Mouse (Mus musculus): ENCODE measurements around the gene Mrpl45. TPM values are rescaled to one million over a fixed set of nuclear protein-coding genes. Genes with fewer than 3 reads are reported as not detected.
A peak's percentile ranks its signal among the peaks of the same experiment; 100 is the strongest.
"Not testable (repeated sequence)": the region's sequence is repeated elsewhere in the genome, so short reads cannot be mapped to it uniquely, and the experiment has no call there.

The Mrpl45 gene
- total RNA-seq, 2 experiments from 2014 or later = 15.2 to 19.8 TPM

GRCm38 (mm10) chr11:97292731-97293130, 22.8 kb upstream of the Mrpl45 start:
- ATAC-seq (ENCODE audit: poor library complexity, severe bottlenecking) = no peak

DNA sequence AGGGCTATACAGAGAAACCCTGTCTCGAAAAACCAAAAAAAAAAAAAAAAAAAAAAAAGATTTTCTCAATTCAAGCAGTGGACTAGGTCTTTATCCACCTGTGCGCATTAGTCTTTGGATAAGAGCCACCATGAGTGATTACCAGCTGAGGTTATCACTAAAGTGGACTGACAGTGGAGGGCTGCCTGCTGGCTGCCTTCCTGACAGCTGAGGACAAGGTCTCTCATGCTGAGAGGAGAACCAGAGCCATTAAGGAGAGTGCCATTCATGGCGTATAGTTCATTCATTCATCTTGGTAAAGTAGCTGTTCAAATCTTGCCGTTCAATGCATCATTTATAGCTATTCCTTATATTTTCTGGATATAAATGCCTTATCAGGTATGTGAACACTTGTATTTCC, 19.0 kb upstream of the Mrpl45 start:
- ATAC-seq (ENCODE audit: poor library complexity, severe bottlenecking) = no peak

DNA sequence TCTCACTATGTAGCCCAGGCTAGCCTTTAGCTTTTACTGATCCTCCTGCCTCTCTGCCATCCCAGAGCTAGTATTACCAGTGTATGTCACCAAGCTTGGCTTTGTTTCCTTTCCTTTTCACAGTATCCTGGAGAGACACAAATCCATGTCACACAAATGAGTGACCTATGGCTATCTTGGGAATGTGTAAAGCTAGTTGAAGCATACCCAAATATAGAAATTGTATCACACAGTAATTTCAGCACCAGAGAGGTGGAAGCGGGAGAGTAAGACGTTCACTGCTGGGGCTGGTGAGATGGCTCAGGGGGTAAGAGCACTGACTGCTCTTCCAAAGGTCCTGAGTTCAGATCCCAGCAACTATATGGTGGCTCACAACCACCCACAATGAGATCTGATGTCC, 15.6 kb upstream of the Mrpl45 start:
- no peak for ATAC-seq (ENCODE audit: poor library complexity, severe bottlenecking)

DNA sequence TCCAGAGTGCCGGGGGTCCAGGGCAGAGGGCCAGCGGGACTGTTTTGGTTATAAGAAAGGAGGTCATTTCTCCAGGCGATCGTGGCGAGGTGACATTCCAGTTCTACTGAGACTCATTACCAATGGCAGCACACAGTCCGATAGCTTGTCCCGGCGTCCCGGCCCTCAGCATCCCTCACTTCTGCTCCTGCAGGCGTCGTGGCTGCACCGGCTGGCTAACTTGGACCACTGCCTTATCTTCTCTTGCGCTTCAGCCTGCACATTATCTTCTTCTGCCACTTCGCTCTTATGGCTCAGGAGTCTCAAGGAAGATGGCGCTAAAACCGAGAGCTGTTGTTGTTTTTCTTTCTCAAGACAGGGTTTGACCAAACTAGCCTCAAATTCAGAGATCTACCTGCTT, 14.1 kb upstream of the Mrpl45 start:
- ATAC-seq (ENCODE audit: poor library complexity, severe bottlenecking) = no peak

DNA sequence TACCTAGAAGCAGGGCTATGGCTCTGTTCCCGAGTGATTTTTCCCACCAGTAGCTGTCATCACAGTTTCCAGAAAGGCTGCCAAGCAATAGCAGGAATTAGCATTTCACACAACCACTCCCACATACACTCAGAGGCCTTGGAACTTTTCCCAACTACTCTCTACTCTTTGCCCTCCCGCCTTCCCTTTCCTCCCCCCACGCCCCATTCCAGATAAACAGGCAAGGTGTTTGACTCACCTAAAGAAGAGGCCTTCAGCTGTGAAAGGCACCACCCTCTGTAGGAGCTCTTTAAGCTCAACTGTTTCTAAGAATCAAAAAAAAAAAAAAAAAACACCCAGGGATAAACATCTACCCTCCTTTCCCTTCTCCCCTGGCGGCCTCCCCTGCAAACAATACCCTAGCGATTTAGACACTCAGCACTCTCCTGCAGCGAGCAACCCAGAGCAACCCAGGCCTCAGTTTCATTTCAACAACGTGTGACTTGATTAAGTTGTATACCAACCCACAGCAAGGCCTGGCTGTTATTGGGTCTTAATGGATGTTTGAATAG, 13.2 kb upstream of the Mrpl45 start:
- ATAC-seq (ENCODE audit: poor library complexity, severe bottlenecking) = no peak

- ATAC-seq (ENCODE audit: poor library complexity, severe bottlenecking) = no peak
Observed at GRCm38 (mm10) chr11:97304631-97305030, 10.9 kb upstream of the Mrpl45 start.

DNA sequence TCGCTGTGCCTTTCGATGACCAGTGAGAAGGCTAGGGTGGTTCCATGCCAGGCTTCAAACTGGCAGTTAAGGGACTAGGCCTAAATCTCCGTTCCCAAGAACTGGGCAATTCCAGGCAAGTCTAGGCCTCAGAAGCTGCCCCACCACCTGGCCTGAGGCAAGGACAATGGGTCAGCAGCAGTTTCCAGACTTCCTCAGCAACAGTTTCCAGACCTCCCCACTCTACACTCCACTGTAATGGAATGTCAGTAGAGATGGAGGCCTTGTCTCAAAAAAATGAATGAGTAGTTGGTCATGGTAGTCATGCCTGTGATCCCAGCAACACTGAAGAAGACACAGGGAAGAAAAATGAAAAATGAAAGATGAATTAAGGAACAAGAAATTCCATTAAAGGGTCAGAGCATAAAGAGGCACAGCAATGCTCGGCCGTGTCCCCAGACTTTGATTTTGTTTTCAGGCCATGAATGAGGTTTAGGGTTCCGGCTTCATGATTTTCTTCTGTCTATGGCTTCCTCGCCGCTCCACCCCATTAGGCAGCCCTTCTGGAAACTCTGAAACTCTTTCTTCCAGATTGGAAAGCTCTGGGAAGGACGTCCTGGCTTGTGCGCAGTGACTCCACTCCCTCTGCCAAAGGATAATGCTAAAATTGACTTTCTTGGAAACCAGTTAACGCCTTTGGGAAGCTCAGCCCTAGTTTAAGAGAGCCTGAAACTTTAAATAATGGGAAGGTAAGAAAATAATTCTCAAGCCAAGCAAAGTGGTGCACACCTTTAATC, 8.0 kb upstream of the Mrpl45 start:
- no peak for ATAC-seq (ENCODE audit: poor library complexity, severe bottlenecking)

DNA sequence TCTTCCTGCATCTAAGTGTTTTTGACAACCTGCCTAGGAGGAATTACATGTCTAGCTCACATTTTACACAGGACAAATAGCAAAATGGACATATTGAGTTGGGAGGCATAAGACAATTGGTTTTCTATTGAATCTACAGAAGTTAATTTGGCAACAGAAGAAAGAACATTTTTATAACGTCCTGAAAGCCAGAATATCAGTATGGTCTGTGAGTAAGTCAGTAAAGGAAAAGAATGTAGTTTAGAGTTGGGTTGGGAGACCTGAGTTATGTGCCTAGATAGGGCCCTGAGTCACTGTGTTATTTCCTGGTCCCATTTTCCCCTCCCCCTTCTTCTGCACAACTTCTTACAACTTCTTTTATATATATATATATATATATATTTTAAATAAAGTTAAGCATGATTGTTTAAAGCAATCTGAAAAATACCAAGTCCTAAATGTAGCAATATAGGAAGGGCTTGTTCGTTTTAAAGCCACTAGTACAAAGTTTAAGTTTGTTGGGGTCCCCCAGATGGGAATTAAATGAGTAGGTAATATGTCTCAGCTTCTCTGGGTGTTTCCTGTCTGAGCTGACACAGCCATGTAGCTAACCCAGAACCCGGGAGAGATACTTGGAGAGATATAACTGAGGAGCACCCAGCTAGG, 6.6 kb upstream of the Mrpl45 start:
- ATAC-seq (ENCODE audit: poor library complexity, severe bottlenecking) = no peak

DNA sequence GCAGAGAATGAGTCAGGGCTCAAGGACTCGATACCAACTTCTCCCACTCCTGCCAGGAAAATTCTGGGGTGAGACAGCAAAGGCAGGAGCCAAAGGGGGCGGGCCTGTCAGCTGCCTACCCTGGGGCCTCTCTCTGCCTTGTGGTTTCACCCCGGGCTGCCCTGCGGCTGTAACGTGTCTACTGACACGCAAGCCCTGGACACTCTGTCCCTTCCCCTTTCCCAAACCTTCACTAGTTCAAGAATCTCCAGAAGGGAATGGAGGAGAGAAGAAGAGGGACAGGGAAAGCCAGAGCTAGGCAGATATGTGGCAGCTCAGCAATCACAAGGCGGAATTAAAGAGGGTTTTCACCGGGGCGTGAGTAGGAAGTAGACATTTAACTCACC, 6.1 kb upstream of the Mrpl45 start:
- ATAC-seq (ENCODE audit: poor library complexity, severe bottlenecking) = peak; percentile 88

DNA sequence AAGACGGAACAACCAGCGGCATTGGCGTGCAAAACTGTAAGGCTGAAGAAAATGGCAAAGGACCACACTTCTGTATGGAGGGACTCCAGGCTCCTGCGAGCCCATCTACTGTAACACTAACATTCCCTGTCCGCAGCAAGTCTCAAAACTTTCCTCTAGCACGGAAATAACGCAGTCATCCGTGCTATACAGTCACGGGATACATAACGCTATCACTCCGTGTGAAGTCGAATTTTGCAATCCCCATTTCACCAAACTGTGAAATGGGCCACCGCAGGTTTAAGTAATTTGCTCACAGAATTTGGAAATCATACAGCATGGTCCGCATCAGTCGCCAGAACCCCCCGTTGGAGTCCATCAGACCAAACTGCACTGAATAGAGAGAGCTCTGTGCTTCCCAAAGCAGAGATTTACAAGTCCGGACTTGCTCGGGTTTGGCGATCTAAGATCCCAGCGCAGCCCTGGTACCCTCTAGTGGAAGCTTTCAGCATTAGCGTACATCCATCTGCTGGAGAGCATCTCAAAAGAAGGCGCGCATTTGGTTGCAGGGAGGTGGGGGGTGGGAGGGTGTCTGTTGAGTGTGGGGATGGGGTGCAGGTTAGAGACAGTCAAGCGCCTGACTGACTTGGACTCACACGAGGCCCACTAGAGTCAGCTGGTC, 5.5 kb upstream of the Mrpl45 start:
- ATAC-seq (ENCODE audit: poor library complexity, severe bottlenecking) = peak; percentile 74

GRCm38 (mm10) chr11:97310895-97311631, 4.5 kb upstream of the Mrpl45 start:
- ATAC-seq (ENCODE audit: poor library complexity, severe bottlenecking) = no peak

GRCm38 (mm10) chr11:97312871-97313270, 2.6 kb upstream of the Mrpl45 start:
- ATAC-seq (ENCODE audit: poor library complexity, severe bottlenecking) = not testable (repeated sequence)

DNA sequence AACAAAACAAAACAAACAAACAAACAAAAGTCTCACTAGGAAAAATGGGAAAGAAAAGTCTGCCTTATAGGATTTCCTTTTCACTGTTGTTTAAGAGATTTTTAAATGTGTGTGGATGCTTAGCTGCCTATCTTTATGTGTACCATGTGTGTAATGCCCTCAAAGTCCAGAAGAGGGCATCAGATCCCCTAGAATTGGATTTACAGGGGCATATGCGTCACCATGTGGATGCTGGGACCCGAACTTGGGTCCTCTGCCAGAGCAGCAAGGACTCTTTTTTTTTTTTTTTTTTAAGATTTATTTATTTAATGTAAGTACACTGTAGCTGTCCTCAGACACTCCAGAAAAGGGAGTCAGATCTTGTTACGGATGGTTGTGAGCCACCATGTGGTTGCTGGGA, 1.4 kb upstream of the Mrpl45 start:
- ATAC-seq (ENCODE audit: poor library complexity, severe bottlenecking) = no peak

DNA sequence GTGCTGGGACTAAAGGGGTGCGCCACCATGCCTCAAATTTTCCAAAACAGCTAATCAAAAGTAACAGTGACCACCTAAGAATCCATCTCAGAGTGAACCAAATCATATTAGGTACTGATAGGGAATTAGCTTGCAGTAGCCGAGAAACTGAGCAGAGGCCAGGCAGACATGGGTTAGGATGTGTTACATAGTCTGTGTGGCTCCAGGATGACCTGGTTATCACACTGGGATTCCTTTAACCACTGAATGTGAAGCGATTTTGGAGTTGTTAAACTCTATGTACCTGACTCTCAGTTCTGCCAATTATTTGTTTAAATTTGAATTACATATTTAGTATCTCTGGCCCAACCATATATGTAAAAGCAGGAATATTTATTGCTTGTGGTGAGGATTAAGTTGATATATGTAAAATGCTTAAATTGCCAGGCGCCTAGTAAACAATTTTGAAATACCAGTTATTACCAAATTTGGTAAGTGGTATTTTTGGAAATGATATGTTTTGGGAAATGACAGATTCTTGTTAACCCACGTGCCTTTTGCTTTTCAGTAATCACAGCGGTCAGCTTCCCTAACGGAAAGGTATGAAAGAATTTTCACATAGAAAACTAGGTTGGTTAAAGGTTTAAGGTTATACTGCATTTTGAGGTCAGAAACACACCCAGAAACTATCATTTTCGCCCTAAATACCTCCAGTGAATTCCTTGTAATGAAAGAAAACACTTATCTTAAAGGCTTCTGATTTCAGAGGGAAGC, 589 bp upstream of the Mrpl45 start:
- 0 out of 2 replicates have a peak, but pooled peaks have one; percentile 1 for ATAC-seq (ENCODE audit: poor library complexity, severe bottlenecking)

- peak; percentile 92 for ATAC-seq (ENCODE audit: poor library complexity, severe bottlenecking)
Observed at GRCm38 (mm10) chr11:97321197-97321596, 5.7 kb downstream of the Mrpl45 start.

- peak; percentile 83 for ATAC-seq (ENCODE audit: poor library complexity, severe bottlenecking)
Observed at GRCm38 (mm10) chr11:97321894-97322600, 6.5 kb downstream of the Mrpl45 start.

DNA sequence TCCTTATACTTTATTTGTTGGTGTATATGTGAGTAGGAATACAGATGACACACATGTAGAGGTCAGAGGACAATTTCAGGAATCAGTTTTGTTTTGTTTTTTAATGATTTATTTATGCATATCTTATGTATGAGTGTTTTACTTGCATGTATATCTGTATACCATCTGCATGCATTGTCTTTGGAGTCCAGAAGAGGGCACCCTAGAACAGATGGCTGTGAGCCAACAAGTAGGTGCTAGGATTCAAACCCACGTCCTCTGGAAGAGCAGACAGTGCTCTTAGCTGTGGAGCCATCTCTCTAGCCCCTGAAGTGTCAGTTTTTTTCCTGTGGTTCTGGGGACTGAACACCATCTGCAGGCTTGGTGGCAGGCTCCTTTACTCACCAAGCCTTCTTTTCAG, 9.7 kb downstream of the Mrpl45 start:
- ATAC-seq (ENCODE audit: poor library complexity, severe bottlenecking) = no peak

GRCm38 (mm10) chr11:97328148-97328547, 12.6 kb downstream of the Mrpl45 start:
- ATAC-seq (ENCODE audit: poor library complexity, severe bottlenecking) = peak; percentile 77

GRCm38 (mm10) chr11:97330315-97330714, 14.8 kb downstream of the Mrpl45 start:
- no peak for ATAC-seq (ENCODE audit: poor library complexity, severe bottlenecking)

All from megakaryocyte, adult 5-6 weeks (primary cell).